Mouse (Mus musculus): Measurements from ENCODE around the gene Haghl.

DNA sequence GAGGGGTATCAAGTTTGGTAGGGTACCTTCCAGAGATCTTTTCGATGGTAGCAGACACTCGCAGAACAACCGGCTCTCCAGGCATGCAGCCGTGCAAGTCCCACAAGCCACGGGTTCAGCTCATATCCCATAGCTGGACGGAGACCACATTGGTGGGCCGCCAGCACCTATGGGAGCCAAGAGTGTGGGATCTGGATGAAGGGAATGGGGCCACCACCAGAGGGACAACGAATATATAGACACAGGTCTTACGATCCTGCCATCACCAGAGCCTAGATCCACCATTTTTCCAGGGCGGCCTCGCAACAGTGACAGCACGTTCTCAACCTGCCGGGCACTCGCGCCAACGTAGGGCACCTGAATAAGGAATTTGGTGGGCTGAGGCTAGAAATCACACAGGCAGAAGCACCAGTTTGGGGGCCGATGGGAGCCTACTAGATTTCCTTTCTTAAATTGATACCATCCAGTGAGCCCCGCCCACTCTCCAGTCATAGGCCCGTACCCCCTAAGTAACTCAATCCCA, 5.9 kb upstream of the Haghl start:
- TF ChIP-seq CTCF (IDR thresholded peaks at IDR 0.05; ENCODE audit: borderline replicate concordance, insufficient read depth, low read length), result no peak
- 0 out of 2 replicates have a peak, but pooled peaks have one; percentile 5 for TF ChIP-seq POLR2A (IDR thresholded peaks at IDR 0.05; ENCODE audit: low read depth, low read length)

Data from embryonic fibroblast, embryonic 13.5 days (primary cell).